Mouse (Mus musculus): ENCODE results near the gene B3gnt4.
A peak's percentile ranks its signal among the peaks of the same experiment; 100 is the strongest.

The B3gnt4 gene

GRCm38 (mm10) chr5:123514871-123515270 lies 4.6 kb downstream of the B3gnt4 start:
- no peaks in the 10 kb centered on the region; the same call in 1 of the 2 replicates for H3K36me3 ChIP-seq (ENCODE audit: control insufficient read depth, insufficient read depth, low read length, poor library complexity, severe bottlenecking)
- H3K27me3 ChIP-seq (ENCODE audit: control insufficient read depth, insufficient read depth, low read length, poor library complexity, severe bottlenecking), result no peaks in the 10 kb centered on the region
- no peak for DNase-seq (ENCODE audit: low read depth, low spot score)

GRCm38 (mm10) chr5:123520666-123521065 lies 10.4 kb downstream of the B3gnt4 start:
- Histone ChIP-seq H3K36me3 (ENCODE audit: control insufficient read depth, insufficient read depth, low read length, poor library complexity, severe bottlenecking) (no peaks in the 10 kb centered on the region), H3K27me3 (ENCODE audit: control insufficient read depth, insufficient read depth, low read length, poor library complexity, severe bottlenecking) (no peaks in the 10 kb centered on the region)
- DNase-seq (ENCODE audit: low read depth, low spot score), result no peak

GRCm38 (mm10) chr5:123521621-123522020 lies 11.4 kb downstream of the B3gnt4 start:
- no peaks in the 10 kb centered on the region for H3K27me3 ChIP-seq (ENCODE audit: control insufficient read depth, insufficient read depth, low read length, poor library complexity, severe bottlenecking)
- DNase-seq (ENCODE audit: low read depth, low spot score), result no peak

GRCm38 (mm10) chr5:123522166-123522565 lies 11.9 kb downstream of the B3gnt4 start:
- Histone ChIP-seq H3K27me3 (ENCODE audit: control insufficient read depth, insufficient read depth, low read length, poor library complexity, severe bottlenecking) (no peaks in the 10 kb centered on the region), H3K36me3 (ENCODE audit: control insufficient read depth, insufficient read depth, low read length, poor library complexity, severe bottlenecking) (no peaks in the 10 kb centered on the region)
- DNase-seq (ENCODE audit: low read depth, low spot score), result no peak

More at GRCm38 (mm10) chr5:123521621-123522020, 11.4 kb downstream of the B3gnt4 start:
- no peaks in the 10 kb centered on the region for H3K36me3 ChIP-seq (ENCODE audit: control insufficient read depth, insufficient read depth, low read length, poor library complexity, severe bottlenecking)

- H3K27me3 ChIP-seq (ENCODE audit: control insufficient read depth, insufficient read depth, low read length, poor library complexity, severe bottlenecking), result no peaks in the 10 kb centered on the region
- DNase-seq (ENCODE audit: low read depth, low spot score), result peak; percentile 99
- peaks cover 4% of the 10 kb centered on the region for H3K36me3 ChIP-seq (ENCODE audit: control insufficient read depth, insufficient read depth, low read length, poor library complexity, severe bottlenecking)
Measured at GRCm38 (mm10) chr5:123523692-123524392, 13.6 kb downstream of the B3gnt4 start, which contains the start of gene Diablo. Gene Diablo (minus strand): TSS chr5:123524176.

- H3K36me3 ChIP-seq (ENCODE audit: control insufficient read depth, insufficient read depth, low read length, poor library complexity, severe bottlenecking), result peaks cover 4% of the 10 kb centered on the region
Measured at GRCm38 (mm10) chr5:123524393-123524750, 14.1 kb downstream of the B3gnt4 start.

GRCm38 (mm10) chr5:123525281-123525680 lies 15.0 kb downstream of the B3gnt4 start, which contains the start of gene Gm49027:
Gene Gm49027 (minus strand): TSS chr5:123525488.
- peaks cover 4% of the 10 kb centered on the region for H3K36me3 ChIP-seq (ENCODE audit: control insufficient read depth, insufficient read depth, low read length, poor library complexity, severe bottlenecking)
- H3K27me3 ChIP-seq (ENCODE audit: control insufficient read depth, insufficient read depth, low read length, poor library complexity, severe bottlenecking), result no peaks in the 10 kb centered on the region
- no peak for DNase-seq (ENCODE audit: low read depth, low spot score)

More at GRCm38 (mm10) chr5:123524393-123524750, 14.1 kb downstream of the B3gnt4 start:
- no peaks in the 10 kb centered on the region for H3K27me3 ChIP-seq (ENCODE audit: control insufficient read depth, insufficient read depth, low read length, poor library complexity, severe bottlenecking)
- DNase-seq (ENCODE audit: low read depth, low spot score), result no peak

GRCm38 (mm10) chr5:123525916-123526495 lies 15.7 kb downstream of the B3gnt4 start:
- no peak for DNase-seq (ENCODE audit: low read depth, low spot score)
- no peaks in the 10 kb centered on the region for H3K27me3 ChIP-seq (ENCODE audit: control insufficient read depth, insufficient read depth, low read length, poor library complexity, severe bottlenecking)
- peaks cover 7% of the 10 kb centered on the region for H3K36me3 ChIP-seq (ENCODE audit: control insufficient read depth, insufficient read depth, low read length, poor library complexity, severe bottlenecking)

- Histone ChIP-seq H3K36me3 (ENCODE audit: control insufficient read depth, insufficient read depth, low read length, poor library complexity, severe bottlenecking) (peaks cover 23% of the 10 kb centered on the region), H3K27me3 (ENCODE audit: control insufficient read depth, insufficient read depth, low read length, poor library complexity, severe bottlenecking) (no peaks in the 10 kb centered on the region)
- no peak for DNase-seq (ENCODE audit: low read depth, low spot score)
Measured at GRCm38 (mm10) chr5:123528641-123529040, 18.4 kb downstream of the B3gnt4 start.

- Histone ChIP-seq H3K36me3 (ENCODE audit: control insufficient read depth, insufficient read depth, low read length, poor library complexity, severe bottlenecking) (peaks cover 30% of the 10 kb centered on the region), H3K27me3 (ENCODE audit: control insufficient read depth, insufficient read depth, low read length, poor library complexity, severe bottlenecking) (no peaks in the 10 kb centered on the region)
- no peak for DNase-seq (ENCODE audit: low read depth, low spot score)
Measured at GRCm38 (mm10) chr5:123530056-123530455, 19.8 kb downstream of the B3gnt4 start.

GRCm38 (mm10) chr5:123533801-123534200 lies 23.5 kb downstream of the B3gnt4 start:
- no peaks in the 10 kb centered on the region for H3K27me3 ChIP-seq (ENCODE audit: control insufficient read depth, insufficient read depth, low read length, poor library complexity, severe bottlenecking)
- H3K36me3 ChIP-seq (ENCODE audit: control insufficient read depth, insufficient read depth, low read length, poor library complexity, severe bottlenecking), result peaks cover 27% of the 10 kb centered on the region
- no peak for DNase-seq (ENCODE audit: low read depth, low spot score)

GRCm38 (mm10) chr5:123555693-123556092 lies 45.4 kb downstream of the B3gnt4 start:
- no peak for DNase-seq (ENCODE audit: low read depth, low spot score)
- Histone ChIP-seq H3K27me3 (ENCODE audit: control insufficient read depth, insufficient read depth, low read length, poor library complexity, severe bottlenecking) (no peaks in the 10 kb centered on the region), H3K36me3 (ENCODE audit: control insufficient read depth, insufficient read depth, low read length, poor library complexity, severe bottlenecking) (peaks cover 9% of the 10 kb centered on the region)

- H3K36me3 ChIP-seq (ENCODE audit: control insufficient read depth, insufficient read depth, low read length, poor library complexity, severe bottlenecking), result peaks cover 9% of the 10 kb centered on the region
- no peak for DNase-seq (ENCODE audit: low read depth, low spot score)
- H3K27me3 ChIP-seq (ENCODE audit: control insufficient read depth, insufficient read depth, low read length, poor library complexity, severe bottlenecking), result no peaks in the 10 kb centered on the region
Measured at GRCm38 (mm10) chr5:123556451-123556850, 46.2 kb downstream of the B3gnt4 start.

- DNase-seq (ENCODE audit: low read depth, low spot score), result no peak
- Histone ChIP-seq H3K36me3 (ENCODE audit: control insufficient read depth, insufficient read depth, low read length, poor library complexity, severe bottlenecking) (peaks cover 14% of the 10 kb centered on the region), H3K27me3 (ENCODE audit: control insufficient read depth, insufficient read depth, low read length, poor library complexity, severe bottlenecking) (no peaks in the 10 kb centered on the region)
Measured at GRCm38 (mm10) chr5:123559588-123559987, 49.3 kb downstream of the B3gnt4 start.

- no peak for DNase-seq (ENCODE audit: low read depth, low spot score)
- no peaks in the 10 kb centered on the region for H3K27me3 ChIP-seq (ENCODE audit: control insufficient read depth, insufficient read depth, low read length, poor library complexity, severe bottlenecking)
- peaks cover 21% of the 10 kb centered on the region for H3K36me3 ChIP-seq (ENCODE audit: control insufficient read depth, insufficient read depth, low read length, poor library complexity, severe bottlenecking)
Measured at GRCm38 (mm10) chr5:123561128-123561527, 50.9 kb downstream of the B3gnt4 start.
